Comparison of ENCODE assay signal across 1 mouse cellular context in the genomic region with DNA sequence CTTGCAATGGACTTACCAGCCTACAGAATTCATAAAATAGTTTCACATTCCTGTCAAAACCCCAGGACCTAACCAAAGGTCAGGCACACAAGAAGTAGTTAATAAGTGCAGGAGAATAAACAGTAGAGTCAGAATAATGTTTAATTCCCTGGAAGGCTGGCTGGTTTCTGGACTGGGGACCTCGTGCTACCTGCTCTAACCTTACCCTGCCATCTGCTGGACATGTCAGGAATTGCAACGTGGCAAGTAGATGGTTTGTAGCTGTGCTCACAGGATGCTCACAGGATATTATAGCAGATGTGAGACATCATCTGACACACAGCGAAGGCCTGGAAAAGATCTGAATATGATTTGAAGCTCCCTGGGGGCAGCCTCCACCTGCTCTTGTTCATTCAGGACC.
TF ChIP-seq lines count a peak whose summit lies in the region.

No protein-coding gene starts in this region.

TF ChIP-seq in CH12.LX, 34 proteins besides CTCF, POLR2A, EP300 and RAD21 (continued from another document):
- TF ChIP-seq NELFE (IDR thresholded peaks at IDR 0.05; ENCODE audit: low read depth, low read length) = no peak
- TF ChIP-seq ZC3H11A (IDR thresholded peaks at IDR 0.05; ENCODE audit: low read depth, low read length) = peak; percentile 79
- no peak for TF ChIP-seq JUN (IDR thresholded peaks at IDR 0.05; ENCODE audit: insufficient read depth, low read depth, low read length)
- TF ChIP-seq KAT2A (IDR thresholded peaks at IDR 0.05; ENCODE audit: insufficient replicate concordance, low read length) = no peak
- TF ChIP-seq ZKSCAN1 (IDR thresholded peaks at IDR 0.05; ENCODE audit: borderline replicate concordance, low read depth, low read length) = no peak
- no peak for TF ChIP-seq PAX5 (IDR thresholded peaks at IDR 0.05; ENCODE audit: low read length)
- peak; percentile 90 for TF ChIP-seq MAX (IDR thresholded peaks at IDR 0.05; ENCODE audit: low read length)
- peak; percentile 98 for TF ChIP-seq SMC3 (IDR thresholded peaks at IDR 0.05; ENCODE audit: low read depth, low read length)
- TF ChIP-seq E2F4 (IDR thresholded peaks at IDR 0.05; ENCODE audit: insufficient replicate concordance, low read depth, low read length) = no peak
- TF ChIP-seq UBTF (IDR thresholded peaks at IDR 0.05; ENCODE audit: low read depth, low read length) = no peak
- no peak for TF ChIP-seq ETS1 (conservative IDR thresholded peaks at IDR 0.05; ENCODE audit: low read depth, low read length)
- no peak for TF ChIP-seq SIN3A (IDR thresholded peaks at IDR 0.05; ENCODE audit: low read length)
- TF ChIP-seq ELF1 (IDR thresholded peaks at IDR 0.05; ENCODE audit: low read depth, low read length) = no peak
- TF ChIP-seq JUND (conservative IDR thresholded peaks at IDR 0.05; ENCODE audit: low read depth, low read length) = no peak
- TF ChIP-seq MYC (IDR thresholded peaks at IDR 0.05; ENCODE audit: low read depth, low read length) = peak; percentile 98
- TF ChIP-seq TBP (conservative IDR thresholded peaks at IDR 0.05; ENCODE audit: low read depth, low read length) = no peak
- TF ChIP-seq NRF1 (IDR thresholded peaks at IDR 0.05; ENCODE audit: low read depth, low read length) = no peak
- TF ChIP-seq USF2 (conservative IDR thresholded peaks at IDR 0.05; ENCODE audit: low read depth, low read length) = no peak
- TF ChIP-seq CHD1 (IDR thresholded peaks at IDR 0.05; ENCODE audit: low read depth, low read length) = no peak
